Mouse (Mus musculus) cerebellum, postnatal 14 days (tissue): ENCODE results near the gene Rhog.

ENCODE experiments used
- DNase-seq, 2 experiments: peaks; one replicate each; pipeline ENCODE4 v3.0.0; 2021; ENCODE audit warnings: mixed read lengths in 2 of 2

Gene Rhog

DNA sequence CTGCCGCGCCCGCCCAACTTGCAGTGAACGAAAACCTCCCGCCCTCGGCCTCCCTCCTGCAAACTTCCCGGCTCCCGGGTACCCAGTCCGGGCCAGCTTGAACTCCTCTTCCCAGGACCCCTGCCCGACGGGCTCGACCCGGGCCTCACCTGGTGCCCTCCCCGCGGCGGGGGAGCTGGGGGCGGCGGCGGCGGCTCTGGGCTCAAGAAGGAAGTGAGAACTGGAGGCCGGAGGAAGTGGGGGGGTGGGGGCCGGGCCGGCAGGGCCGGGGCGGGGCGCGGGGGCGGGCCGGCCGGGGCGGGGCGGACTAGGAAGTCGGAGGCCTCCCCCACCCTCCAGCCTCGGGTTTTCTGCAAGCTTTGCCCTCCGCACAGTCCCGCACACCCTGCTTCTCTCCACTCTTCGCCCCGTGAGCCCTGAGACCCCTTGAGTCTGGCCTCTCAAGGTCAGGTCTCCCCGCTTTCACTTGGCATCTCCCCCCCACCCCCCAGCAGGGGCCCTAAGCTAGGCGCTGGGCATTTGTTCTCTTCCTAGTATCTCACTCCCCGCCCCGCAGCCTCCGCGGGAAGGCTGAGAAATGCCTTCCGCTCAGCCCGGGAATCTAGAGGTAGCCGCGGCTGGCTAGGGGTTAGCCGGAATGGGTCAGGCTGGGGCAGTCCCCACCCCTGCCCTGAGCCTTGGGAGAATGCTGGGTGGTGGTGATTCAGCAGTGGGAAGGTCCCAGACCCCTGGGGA is 5.8 kb downstream of the Rhog start:
- peak; percentile 66 to 76 for DNase-seq

DNA sequence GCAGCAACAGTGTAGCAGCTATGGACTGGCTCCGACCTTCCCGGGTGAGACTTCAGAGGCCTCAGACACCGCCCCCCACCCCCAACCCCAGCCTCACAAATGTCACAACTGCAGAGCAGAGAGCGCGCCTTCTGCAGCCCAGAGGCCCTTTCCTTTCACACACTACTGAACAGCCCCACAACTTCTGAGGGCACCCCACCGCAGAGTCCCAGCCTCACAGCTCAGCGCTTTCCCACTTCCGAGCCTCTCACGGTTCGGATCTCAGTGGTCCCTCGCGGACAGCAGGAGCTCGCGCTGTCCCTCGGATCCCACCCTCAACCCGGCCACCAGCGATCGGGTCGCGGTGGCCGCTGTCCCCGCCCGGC is 6.3 kb downstream of the Rhog start:
- DNase-seq: peak in 1 of 2 experiments; percentile 41

DNA sequence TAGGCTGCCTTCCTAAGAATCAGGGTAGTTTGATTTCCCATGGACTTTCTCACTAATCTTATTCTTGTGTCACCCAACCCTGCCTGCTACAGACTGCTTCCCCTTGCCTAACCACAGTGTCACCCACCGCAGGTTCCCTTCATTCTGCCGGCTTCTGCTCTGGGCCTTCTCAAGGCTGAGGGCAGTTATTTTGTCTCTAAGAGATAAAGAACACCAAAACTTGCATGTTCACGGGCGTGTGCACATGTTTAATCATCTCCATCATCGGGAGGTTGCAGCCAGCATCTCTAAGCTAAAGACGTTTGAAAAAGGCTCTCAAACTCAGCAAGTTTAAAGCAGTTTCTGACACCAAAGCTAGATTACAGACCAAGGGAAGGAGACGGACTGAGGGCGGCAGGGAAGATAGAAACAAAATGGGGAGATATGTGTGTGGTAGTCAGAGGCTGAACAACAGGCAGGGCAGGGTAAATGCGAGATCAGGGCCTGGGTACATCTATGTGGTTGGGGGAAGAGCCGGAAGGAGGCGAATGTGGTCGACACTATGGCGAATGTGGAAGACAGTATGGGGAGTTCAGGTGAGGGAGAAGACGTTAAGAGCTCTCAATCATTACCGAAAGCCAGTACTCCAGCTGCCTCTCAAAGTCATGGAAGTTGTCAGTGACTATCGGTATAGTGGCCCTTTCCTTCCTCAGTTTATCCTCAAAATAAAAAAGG is 7.0 kb downstream of the Rhog start:
- no peak for DNase-seq

DNA sequence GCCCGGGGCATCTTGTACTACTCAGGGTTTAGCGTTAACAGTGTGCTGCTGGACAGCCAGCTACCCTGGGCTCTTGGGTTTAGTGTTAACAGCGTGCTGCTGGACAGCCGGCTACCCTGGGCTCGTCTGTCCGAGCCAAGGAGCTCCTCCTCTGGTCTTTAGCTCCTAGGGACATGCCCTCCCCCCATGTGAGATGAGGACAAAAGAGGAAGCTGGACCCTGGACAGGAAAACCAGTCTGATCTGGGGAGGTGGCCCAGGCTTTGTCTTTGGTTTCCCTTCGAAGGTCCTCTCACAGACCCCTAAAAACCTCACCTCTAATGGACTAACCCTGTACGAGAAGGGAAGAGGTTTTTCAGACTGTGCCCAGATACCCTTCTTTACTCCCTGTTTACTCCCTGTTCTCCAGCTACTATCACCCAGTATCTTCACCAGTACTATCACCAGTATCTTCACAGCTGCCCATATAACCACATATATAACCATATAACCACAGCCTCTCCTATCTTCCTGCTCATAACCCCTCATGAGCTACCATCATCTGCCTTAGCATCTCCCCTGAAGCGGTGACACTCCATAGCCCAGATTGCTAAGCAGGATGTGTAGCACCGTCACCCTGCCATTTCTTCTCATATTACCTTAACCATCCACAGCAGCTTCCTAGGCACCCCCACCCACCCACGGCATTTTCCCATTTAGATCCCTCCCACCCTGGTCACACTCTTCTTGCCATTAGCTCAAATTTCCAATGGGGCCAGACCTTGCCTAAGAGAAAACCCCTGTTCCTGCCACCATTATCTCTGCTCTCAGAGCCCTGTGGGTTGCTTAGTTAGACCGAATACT is 8.7 kb downstream of the Rhog start:
- DNase-seq: no peak

DNA sequence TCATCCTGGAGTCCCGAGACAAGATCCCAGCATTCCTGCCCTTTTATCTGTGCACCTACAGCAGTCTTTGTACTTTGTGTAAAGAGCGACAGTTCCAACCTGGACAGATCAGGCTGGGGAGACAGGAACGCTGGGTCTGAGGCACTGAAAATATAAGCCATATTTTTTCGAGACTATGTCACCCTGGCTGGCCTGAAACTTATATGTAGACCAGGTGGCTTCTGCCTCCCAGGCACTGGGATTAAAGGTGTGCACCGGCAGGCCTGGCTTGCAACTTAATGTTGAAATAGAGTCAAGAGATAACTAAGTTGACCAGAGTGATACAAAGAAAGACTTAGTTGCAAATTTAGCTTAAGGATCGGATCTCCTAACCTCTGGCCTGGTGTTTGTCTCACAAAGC is 9.6 kb downstream of the Rhog start:
- no peak for DNase-seq

DNA sequence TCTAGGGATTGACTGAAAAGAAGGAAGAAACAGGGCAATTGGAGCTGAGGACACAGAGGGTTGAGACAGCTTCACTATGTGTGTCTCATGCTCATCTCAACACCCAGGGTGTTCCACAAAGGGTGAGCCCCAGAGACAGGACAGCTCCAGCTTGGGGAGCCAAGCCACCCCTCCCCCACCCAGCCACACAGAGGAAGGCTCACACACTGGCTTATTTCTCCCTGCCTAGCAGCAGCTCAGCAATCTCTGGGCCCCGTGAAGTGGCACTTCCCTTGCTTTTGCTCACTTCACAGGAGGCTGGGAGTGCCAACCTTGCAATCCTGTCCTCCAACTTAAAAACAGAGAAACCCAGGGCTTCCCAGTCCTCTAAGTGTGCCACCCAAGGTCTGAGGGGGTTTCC is 10.1 kb downstream of the Rhog start:
- peak in 1 of 2 experiments; percentile 37 for DNase-seq

DNA sequence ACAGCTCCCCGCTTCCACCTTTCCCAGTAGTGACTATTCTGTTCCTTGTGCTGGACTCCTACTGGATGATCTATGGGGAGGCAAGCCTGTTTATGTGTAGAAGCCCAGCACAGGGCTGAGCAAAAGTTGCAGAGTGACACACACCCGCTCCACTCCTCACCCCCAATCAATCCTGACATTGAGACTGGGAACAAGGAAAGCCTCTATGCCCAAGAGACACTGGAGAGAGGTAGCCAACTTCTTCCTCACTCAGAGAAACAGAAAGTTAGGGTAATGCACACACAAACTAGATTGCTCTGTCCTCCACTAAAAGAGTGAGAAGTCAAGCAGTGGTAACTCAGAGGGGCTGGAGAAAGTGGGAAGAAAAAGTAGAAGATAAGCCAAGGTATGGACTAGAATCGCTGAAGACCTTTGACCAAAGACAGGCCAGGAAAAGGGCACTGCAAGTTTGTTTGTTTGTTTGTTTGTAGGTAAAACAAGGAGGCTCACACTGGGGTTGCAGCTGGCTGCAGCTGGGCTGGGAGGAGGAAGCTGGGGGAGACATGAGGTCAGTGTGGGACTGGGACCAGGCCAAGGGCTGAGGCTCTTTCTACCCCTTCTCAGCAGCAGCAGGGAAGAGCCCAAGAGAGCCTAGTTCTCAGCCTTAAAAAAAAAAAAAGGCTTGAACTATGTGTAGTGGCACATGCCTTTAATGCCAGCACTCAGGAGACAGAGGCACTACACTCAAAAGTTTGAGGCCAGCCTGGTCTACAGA is 10.9 kb downstream of the Rhog start:
- no peak for DNase-seq

DNA sequence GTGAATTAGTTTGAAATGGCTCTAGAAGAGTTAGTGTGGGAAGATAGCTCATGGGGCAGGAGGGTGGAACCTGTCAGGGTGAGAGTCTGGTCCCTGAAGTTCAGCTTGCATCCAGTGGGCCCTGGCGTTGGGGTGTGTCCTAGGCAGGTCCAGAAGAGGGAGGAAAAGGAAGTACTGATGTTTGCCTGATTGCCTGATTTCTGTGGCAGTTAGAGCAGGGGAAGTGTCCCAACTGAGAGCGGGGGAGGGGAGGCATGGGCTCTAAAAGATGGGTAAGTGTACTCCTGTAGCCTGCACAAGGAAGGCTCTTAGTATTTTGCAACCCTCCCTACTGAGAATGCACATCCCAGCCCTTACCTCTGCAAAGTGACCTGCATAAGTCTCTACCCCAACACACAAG is 12.0 kb downstream of the Rhog start:
- no peak for DNase-seq

DNA sequence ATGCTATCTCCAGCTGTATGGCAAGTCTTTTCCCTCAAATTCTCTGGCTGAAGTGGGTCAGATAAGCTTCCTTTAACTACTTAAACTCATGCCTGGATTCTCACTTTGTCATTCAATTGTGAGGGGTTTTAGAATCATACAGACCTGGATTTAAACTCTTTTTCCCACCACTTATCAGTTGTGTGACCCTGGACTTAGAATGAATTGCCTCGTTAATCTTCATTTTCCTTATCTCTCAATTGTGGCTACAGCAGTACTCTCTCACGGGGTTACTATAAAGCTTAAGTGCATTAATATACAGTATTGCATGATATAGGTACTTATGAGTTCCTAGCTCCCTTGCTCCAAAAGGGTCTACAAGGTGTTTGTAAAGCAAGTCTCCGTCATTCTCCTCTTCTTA is 12.9 kb downstream of the Rhog start:
- no peak for DNase-seq

DNA sequence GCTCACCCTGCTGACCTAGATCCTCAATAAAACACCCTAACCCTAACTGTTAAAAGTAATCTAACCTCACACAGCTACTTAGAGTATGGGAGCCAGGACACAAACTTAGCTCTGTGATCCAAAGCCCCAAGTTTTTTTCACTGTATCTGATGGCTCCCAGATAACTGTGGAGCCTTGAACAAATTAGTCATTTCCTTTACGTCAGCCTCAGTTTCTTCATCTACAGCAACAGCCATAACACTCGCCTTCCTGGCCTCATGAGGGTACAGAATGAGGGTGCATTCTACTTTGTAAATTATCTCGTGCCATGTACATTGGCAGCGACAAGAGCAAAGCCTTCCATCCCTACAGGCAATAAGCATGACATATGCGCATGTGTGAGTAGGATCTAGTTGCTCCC is 13.5 kb downstream of the Rhog start:
- DNase-seq: no peak

DNA sequence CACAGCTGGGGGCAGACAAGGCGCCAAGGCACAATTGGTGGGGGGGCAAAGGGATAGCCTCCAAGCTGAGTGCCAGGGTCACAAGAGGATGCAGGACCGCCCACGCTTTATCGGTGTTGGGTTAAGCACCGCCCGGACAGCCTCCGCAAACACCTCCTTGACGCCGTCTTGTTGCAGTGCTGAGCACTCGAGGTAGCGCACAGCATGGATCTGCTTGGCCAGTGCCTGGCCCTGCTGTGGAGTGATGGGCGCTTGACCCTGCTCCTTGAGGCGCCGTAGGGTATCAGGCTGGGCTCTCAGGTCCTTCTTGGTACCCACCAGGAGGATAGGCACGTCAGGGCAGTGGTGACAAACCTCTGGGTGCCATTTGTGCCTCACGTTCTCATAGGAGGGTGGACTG is 16.3 kb downstream of the Rhog start:
- DNase-seq: no peak

DNA sequence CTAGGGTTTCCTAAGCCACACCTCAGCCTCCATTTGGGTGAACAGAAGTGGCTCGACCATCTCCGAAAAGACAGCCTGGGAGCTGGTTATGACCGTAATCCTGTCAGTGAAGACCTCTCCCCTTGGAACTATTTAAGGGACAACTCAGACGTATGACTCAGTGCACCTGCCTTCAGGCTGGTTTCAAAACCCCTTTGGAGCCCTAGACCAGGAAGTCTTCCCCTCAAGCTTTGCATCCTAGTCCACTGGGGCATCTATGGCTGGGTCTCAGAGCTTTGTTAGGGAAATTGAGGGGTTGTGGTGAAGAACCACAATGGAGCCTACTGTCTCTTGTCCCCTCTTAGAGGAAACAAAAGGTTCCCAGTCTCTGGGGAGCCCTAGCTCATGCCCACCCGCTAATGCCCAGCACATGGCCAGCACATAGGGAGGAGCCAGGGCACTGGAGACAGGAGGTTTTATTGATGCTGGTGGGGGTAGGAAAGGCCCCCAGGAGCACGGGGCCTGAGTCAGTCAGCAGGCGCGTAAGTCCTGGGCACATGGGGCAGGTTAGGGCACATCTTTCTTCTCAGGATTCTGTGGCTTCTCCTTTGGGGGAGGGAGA is 17.1 kb downstream of the Rhog start:
- no peak for DNase-seq

DNA sequence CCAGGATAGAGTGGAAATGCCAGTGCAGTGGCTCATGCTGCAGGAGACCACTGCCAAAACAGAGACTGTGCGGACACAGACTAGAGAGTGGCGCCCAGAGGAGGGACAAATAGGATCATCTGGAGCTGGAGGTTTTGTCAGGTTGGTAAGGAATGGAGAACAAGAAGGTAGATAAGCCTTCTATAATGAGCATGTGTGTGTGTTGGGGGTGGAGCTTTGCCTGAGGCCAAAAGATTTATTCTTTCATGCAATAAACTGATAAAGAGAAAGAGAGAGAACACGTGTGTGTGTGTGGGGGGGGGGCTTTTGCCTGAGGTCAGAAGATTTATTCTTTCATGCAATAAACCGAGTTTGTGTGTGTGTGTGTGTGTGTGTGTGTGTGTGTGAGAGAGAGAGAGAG is 22.8 kb downstream of the Rhog start:
- no peak for DNase-seq

DNA sequence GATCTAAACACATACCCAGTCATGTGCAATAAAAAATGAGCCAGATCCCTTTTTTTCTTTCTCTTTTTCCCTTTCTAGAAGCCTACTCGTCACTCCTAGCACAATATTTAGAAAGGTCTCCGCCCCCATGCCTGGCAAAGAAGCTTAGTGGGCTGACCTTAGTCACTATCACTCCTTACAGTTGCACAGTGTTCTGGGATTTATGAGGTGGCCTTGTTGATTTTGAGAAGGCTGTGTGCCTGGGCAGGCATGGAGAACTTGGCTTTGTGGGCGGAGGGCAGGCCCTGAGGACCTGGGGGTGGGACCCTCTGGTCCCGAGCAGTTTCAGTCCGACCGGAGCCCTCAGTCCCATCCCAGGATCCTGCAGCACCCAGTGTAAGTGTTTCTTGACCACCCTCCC is 26.0 kb downstream of the Rhog start:
- no peak for DNase-seq

DNA sequence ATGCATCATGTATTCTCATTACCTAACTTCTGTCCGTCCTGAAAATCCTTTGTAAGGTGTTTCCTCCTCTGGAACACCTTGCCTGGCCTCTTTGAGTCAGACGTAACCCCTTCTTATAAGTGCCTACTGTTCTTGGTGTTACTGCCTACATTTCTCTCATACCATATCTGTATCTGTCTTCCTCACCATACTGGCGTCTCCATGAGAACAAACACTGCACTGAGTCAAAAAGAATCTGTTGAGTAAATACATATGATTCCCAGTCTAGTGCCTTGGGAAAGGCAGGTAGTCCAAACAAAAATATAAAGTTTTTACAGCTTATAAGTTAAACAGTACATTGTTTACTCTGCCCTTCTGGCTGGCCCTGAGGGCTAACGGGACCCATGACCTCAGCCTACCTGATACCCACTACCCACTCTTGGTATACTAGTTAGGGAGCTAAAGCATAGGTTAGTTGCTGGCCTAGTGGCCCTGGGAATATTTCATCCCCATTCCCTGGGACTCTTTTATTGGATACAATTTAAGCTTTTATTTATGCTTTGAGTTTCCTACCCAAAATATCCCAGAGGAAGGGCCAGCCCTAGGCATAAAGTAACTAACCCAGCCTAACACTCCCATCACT is 27.7 kb downstream of the Rhog start:
- DNase-seq: no peak

DNA sequence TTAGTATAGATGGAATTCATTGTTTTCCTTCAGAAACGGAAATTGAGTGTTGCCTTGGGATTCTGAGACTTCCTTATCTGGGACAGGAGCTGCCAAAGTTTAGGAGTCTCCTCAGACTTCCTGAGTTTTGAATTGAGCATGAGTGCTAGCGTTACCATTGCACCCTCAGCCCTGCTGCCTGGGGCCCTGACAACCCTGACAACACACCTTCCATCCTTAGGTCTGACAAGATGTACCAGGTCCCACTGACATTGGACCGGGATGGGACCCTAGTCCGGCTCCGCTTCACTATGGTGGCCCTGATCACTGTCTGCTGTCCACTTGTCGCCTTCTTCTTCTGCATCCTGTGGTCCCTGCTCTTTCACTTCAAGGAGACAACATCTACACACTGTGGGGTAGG is 29.8 kb downstream of the Rhog start:
- no peak for DNase-seq

DNA sequence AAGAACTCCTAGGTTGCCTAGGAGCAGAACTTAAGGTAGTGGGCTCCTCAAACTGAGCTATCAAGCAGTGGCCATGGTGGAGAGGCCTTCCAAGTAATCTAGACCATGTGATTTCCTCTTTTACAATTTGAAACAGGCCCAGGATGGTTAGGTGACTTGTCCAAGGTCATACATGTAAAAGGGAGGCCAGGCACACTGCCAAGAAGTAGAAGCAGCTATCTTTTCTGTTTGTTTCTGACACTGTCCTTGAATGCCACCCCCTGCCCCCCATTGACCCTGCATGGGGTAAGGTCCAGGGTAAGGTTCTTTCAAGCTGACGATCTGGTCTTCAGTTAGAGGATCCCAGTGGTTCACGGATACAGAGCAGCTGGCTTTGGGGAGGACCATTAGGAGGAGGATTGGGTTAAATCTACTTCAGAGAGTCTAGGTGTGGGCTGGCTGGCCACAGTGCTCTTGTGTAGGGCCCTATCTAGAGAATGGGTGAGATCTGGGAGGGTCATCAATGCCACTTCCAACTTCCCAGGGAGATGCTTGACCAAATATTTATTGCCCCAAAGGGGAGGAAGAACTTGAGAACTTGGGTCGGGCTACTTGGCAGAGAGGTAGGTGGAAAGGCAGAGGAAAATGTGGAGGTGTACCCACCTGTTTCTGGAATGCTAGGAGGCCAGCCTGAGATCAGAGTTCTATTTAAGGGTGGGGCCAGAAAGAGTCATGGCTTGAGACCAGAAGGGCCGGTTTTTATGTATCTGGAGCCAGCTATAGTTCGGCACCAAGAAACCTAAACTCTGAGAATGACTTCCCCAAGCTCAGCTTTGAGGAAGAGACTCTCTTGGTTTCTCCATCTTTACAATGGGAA is 31.7 kb downstream of the Rhog start:
- DNase-seq: peak in 1 of 2 experiments; percentile 25

DNA sequence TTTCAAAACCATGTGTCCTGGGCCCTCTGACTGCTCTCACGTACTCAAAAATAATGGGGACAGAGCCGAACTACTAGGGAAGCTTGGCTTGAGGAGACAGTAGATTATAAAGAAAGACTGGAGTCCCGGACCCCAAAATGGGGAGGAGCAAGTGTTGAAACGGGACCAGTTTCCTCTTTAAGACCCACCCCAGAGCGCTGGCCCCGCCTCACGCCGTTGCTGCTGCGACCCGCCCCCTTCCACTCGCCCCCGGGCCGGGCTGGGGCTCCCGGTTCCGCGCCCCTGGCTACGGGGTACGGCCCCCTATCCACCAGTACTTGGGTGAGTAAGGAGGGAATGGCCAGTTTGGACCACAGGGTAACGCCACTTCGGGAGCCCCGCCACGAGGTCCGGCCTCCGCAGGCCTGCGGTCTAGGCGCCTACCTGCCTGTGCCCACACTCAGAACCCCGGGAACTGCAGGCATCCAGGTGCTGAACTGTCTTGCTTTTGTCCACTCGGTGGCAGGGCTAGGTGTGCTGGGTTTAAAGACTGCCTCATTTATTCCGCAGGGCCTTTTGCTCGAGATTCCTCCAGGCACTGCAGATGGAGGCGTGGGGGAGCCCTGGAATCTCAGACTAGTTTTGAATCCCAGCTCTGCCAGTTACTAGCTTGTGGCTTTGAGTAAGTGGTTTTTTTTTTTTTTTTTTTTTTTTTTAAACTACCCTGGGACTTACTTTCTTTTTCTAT is 32.9 kb downstream of the Rhog start:
- DNase-seq: peak; percentile 51 to 68

DNA sequence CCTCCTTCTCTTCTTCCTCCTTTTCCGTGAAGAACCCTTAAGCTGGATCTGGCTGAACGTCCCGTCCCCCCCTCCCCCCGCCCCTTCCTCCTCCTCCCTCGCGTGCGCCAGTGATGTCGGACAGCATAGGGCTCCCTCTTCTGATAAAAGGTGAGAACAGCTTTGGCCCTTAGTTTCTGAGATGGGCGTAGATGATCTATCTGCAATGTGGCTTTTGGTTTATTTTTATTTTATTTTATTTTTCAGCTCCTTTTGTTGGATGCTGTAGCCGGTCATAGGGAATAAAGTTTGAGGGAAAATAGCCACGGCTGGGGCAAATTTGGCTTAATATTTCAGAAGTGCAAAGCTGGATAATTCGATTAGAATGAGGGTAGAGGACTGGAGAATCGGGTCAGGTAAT is 33.5 kb downstream of the Rhog start:
- peak; percentile 61 to 71 for DNase-seq

DNA sequence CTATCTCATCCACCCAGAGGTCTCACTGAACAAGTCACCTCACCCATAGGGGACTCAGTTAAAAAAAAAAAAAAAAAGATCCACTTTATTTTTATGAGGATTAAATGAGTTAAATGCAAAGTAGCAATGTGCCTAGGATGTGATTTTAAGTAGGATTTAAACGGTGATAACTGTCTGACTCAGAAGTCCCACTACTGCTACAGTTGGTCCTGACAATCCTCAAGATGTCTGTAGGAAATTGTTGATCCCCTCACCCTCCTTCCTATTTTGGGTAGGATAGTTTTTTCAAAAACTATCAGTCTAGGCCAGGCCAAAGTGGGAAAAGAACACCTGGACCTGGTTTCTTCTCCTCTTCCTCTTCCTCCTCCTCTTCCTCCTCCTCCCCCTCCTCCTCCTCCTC is 34.0 kb downstream of the Rhog start:
- no peak for DNase-seq
